Mouse (Mus musculus) embryonic facial prominence, embryonic 14.5 days (tissue): ENCODE results near the gene Trim52. TPM values are rescaled to one million over a fixed set of nuclear protein-coding genes. Genes with fewer than 3 reads are reported as not detected.

Source experiments
- ATAC-seq: fragments of 200-750 bp; cut with Nextera tagmentation; 2 replicates; pipeline ENCODE4 v1.8.0; 2017; ENCODE audit warnings: low read depth, moderate number of reproducible peaks, moderate TSS enrichment
- DNase-seq: peaks from one replicate; pipeline ENCODE4 v3.0.0-alpha.2; 2015; ENCODE audit warnings: low spot score
- H3K27ac ChIP-seq: fragments of 300-500 bp; sonication (generic); replicated peaks from 2 replicates; pipeline ENCODE4 v1.5.1; 2014; ENCODE audit warnings: low read depth, mild to moderate bottlenecking, low read length, moderate library complexity
- H3K27me3 ChIP-seq: fragments of 300-500 bp; sonication (generic); replicated peaks from 2 replicates; pipeline ENCODE4 v1.6.1; 2014; ENCODE audit warnings: low read length; ENCODE audit not compliant: control insufficient read depth, insufficient read depth
- H3K36me3 ChIP-seq: fragments of 300-500 bp; sonication (generic); 2 replicates; pipeline ENCODE4 v1.6.1; 2014; ENCODE audit warnings: low read length, mixed read lengths; ENCODE audit not compliant: control insufficient read depth, insufficient read depth
- H3K4me1 ChIP-seq: fragments of 300-500 bp; sonication (generic); 2 replicates; pipeline ENCODE4 v1.6.1; 2014; ENCODE audit warnings: antibody characterized with exemption, low read length; ENCODE audit not compliant: control insufficient read depth, insufficient read depth
- H3K4me2 ChIP-seq: fragments of 300-500 bp; sonication (generic); 2 replicates; pipeline ENCODE4 v1.6.1; 2014; ENCODE audit warnings: low read depth, mild to moderate bottlenecking, low read length, moderate library complexity, mixed read lengths
- H3K4me3 ChIP-seq: fragments of 300-500 bp; sonication (generic); 2 replicates; pipeline ENCODE4 v1.5.1; 2014; ENCODE audit warnings: low read depth, mild to moderate bottlenecking, low read length
- H3K9ac ChIP-seq: fragments of 300-500 bp; sonication (generic); 2 replicates; pipeline ENCODE4 v1.6.1; 2014; ENCODE audit warnings: low read depth, mild to moderate bottlenecking, low read length, moderate library complexity, mixed read lengths
- H3K9me3 ChIP-seq: fragments of 300-500 bp; sonication (generic); 2 replicates; pipeline ENCODE4 v1.6.1; 2016; ENCODE audit warnings: low read length; ENCODE audit not compliant: control insufficient read depth
- WGBS: fragments of 180-500 bp; shearing (Covaris S2); extraction: QIAGEN DNeasy Blood & Tissue Kit; methylation state at CpG from one replicate; pipeline ENCODE4 v1.1.7; 2014; 5-methylcytosine and 5-hydroxymethylcytosine counted together
- polyA plus RNA-seq: library from polyadenylated mRNA; unstranded; fragments of >200 nt; fragmentation: Nextera tagmentation; extraction: Ambion mirVana; gene quantifications from 2 replicates; pipeline ENCODE4 v1.2.1, GENCODE M21; 2014

Trim52 gene
- polyA plus RNA-seq: not detected in 2 replicates

- Histone ChIP-seq H3K4me2 (no peak within 1 kb of the TSS), H3K9ac (no peak within 1 kb of the TSS), H3K9me3 (no peaks in the 10 kb centered on the region), H3K4me1 (no peaks in the 10 kb centered on the region), H3K27ac (no peak within 1 kb of the TSS), H3K36me3 (no peaks in the 10 kb centered on the region), H3K27me3 (no peaks in the 10 kb centered on the region), H3K4me3 (no peak within 1 kb of the TSS)
- WGBS: 97% methylated on average over 21 of the region's 21 CpGs
- ATAC-seq (no peak), DNase-seq (no peak)
These were observed at the start of gene Trim52 for GRCm38 (mm10) chr14:106105980-106106379. Gene Trim52 (plus strand): TSS chr14:106106198.

GRCm38 (mm10) chr14:106072608-106073007 lies 33.4 kb upstream of the Trim52 start:
- Histone ChIP-seq H3K4me3 (no peak overlapping the region), H3K36me3 (no peaks in the 10 kb centered on the region), H3K27ac (no peak overlapping the region), H3K27me3 (no peaks in the 10 kb centered on the region), H3K9ac (no peak overlapping the region), H3K4me2 (no peak overlapping the region), H3K9me3 (no peaks in the 10 kb centered on the region), H3K4me1 (peaks cover 7% of the 10 kb centered on the region; the same call in 1 of the 2 replicates)
- 76% methylated on average over 1 of the region's 1 CpGs for WGBS
- no peak for DNase-seq
- no peak for ATAC-seq

GRCm38 (mm10) chr14:106075181-106076064 lies 30.6 kb upstream of the Trim52 start:
- H3K9ac ChIP-seq: no peak overlapping the region
- 58% methylated on average over 3 of the region's 3 CpGs for WGBS
- H3K4me3 ChIP-seq: no peak overlapping the region
- no peak overlapping the region for H3K4me2 ChIP-seq
- H3K4me1 ChIP-seq: peaks cover 7% of the 10 kb centered on the region; the same call in 1 of the 2 replicates
- H3K27ac ChIP-seq: 0 out of 2 replicates have a peak overlapping the region, but pooled peaks have one; percentile 12
- no peaks in the 10 kb centered on the region for H3K9me3 ChIP-seq
- H3K27me3 ChIP-seq: no peaks in the 10 kb centered on the region
- peak; percentile 91 for ATAC-seq
- peak; percentile 88 for DNase-seq
- no peaks in the 10 kb centered on the region for H3K36me3 ChIP-seq

GRCm38 (mm10) chr14:106088480-106089037 lies 17.4 kb upstream of the Trim52 start:
- H3K27ac ChIP-seq: no peak overlapping the region
- ATAC-seq: no peak
- no peak overlapping the region for H3K4me2 ChIP-seq
- no peak for DNase-seq
- no peaks in the 10 kb centered on the region for H3K9me3 ChIP-seq
- H3K4me3 ChIP-seq: no peak overlapping the region
- WGBS: 66% methylated on average over 13 of the region's 13 CpGs
- no peaks in the 10 kb centered on the region for H3K36me3 ChIP-seq
- no peak overlapping the region for H3K9ac ChIP-seq
- no peaks in the 10 kb centered on the region for H3K4me1 ChIP-seq
- H3K27me3 ChIP-seq: no peaks in the 10 kb centered on the region

GRCm38 (mm10) chr14:106096816-106097215 lies 9.2 kb upstream of the Trim52 start:
- H3K4me2 ChIP-seq: no peak overlapping the region
- H3K27ac ChIP-seq: no peak overlapping the region
- 89% methylated on average over 4 of the region's 4 CpGs for WGBS
- no peaks in the 10 kb centered on the region for H3K36me3 ChIP-seq
- no peaks in the 10 kb centered on the region for H3K4me1 ChIP-seq
- no peak overlapping the region for H3K9ac ChIP-seq
- no peak overlapping the region for H3K4me3 ChIP-seq
- H3K27me3 ChIP-seq: no peaks in the 10 kb centered on the region
- ATAC-seq (no peak), DNase-seq (no peak)
- no peaks in the 10 kb centered on the region for H3K9me3 ChIP-seq

- Histone ChIP-seq H3K9ac (no peak overlapping the region), H3K9me3 (no peaks in the 10 kb centered on the region), H3K4me3 (no peak overlapping the region), H3K4me2 (no peak overlapping the region), H3K27me3 (no peaks in the 10 kb centered on the region), H3K4me1 (no peaks in the 10 kb centered on the region), H3K36me3 (no peaks in the 10 kb centered on the region), H3K27ac (no peak overlapping the region)
- no peak for DNase-seq
- WGBS: 93% methylated on average over 14 of the region's 14 CpGs
- ATAC-seq: no peak
These were observed 5.1 kb upstream of the Trim52 start for GRCm38 (mm10) chr14:106100858-106101257.

- Histone ChIP-seq H3K27me3 (no peaks in the 10 kb centered on the region), H3K27ac (no peak overlapping the region), H3K4me1 (no peaks in the 10 kb centered on the region), H3K9ac (no peak overlapping the region), H3K36me3 (no peaks in the 10 kb centered on the region), H3K9me3 (no peaks in the 10 kb centered on the region), H3K4me2 (no peak overlapping the region), H3K4me3 (no peak overlapping the region)
- WGBS: 94% methylated on average over 16 of the region's 22 CpGs
- ATAC-seq (no peak), DNase-seq (no peak)
These were observed 427 bp downstream of the Trim52 start for GRCm38 (mm10) chr14:106106425-106106824.

GRCm38 (mm10) chr14:106119371-106119770 lies 13.4 kb downstream of the Trim52 start:
- peak; percentile 49 for DNase-seq
- no peaks in the 10 kb centered on the region for H3K9me3 ChIP-seq
- no peak overlapping the region for H3K4me3 ChIP-seq
- H3K4me2 ChIP-seq: no peak overlapping the region
- no peaks in the 10 kb centered on the region for H3K27me3 ChIP-seq
- no peaks in the 10 kb centered on the region for H3K4me1 ChIP-seq
- no peak overlapping the region for H3K27ac ChIP-seq
- 32% methylated on average over 2 of the region's 2 CpGs for WGBS
- H3K9ac ChIP-seq: no peak overlapping the region
- no peak for ATAC-seq
- no peaks in the 10 kb centered on the region for H3K36me3 ChIP-seq
